In the genomic region with DNA sequence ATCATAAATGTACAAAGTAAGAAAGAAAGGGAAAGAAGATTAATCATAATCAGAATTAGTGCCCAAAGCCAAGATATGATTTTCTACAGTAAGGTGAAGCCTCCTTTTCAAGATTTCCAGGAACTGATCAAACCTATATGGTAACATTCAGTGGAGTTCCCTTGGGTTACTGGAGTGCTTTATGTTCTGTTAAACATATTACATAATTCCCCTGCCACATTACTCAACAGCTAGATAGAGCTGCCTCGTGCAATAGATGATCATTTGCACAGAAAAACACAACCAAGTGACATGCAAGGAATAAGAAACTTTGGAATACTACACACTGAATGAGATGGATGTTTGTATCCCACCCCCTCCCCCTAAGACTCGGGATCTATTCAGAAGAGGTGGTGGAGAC, we compare ENCODE assay signal across 28 mouse cellular contexts.
"Had no signal": no experiment of that assay in that cellular context is flagged by ENCODE, and none has a peak within 500 bp of the region (broad histone marks: within the 10 kb centered on the region; RNA-seq: fewer than 3 reads in every experiment).

No protein-coding gene starts in this region.

- H3K4me1 ChIP-seq: embryonic facial prominence, embryonic 12.5 days; embryonic facial prominence, embryonic 13.5 days; embryonic facial prominence, embryonic 15.5 days; forebrain, embryonic 10.5 days; forebrain, embryonic 12.5 days; forebrain, embryonic 13.5 days; forebrain, embryonic 15.5 days; heart, embryonic 10.5 days had no signal

- DNase-seq: cerebellum, adult 9-10 months; cerebellum, adult 9-11 months; cerebellum, postnatal 10 days; cerebellum, postnatal 14 days; cerebellum, postnatal 25 days; cerebellum, postnatal 36 days; embryo, embryonic 11 days; forebrain, postnatal 0 days; gastrocnemius, adult 2 months; gastrocnemius, postnatal 10 days; gastrocnemius, postnatal 14 days; gastrocnemius, postnatal 25 days; gastrocnemius, postnatal 36 days; heart, adult 11 months; heart, adult 18-20 months; heart, adult 2 months had no signal

- H3K27me3 ChIP-seq: embryonic facial prominence, embryonic 12.5 days; embryonic facial prominence, embryonic 13.5 days; embryonic facial prominence, embryonic 15.5 days; forebrain, embryonic 12.5 days; forebrain, embryonic 13.5 days; forebrain, embryonic 15.5 days had no signal

- H3K4me2 ChIP-seq: embryonic facial prominence, embryonic 12.5 days; embryonic facial prominence, embryonic 13.5 days; embryonic facial prominence, embryonic 15.5 days; forebrain, embryonic 12.5 days; forebrain, embryonic 13.5 days; forebrain, embryonic 15.5 days had no signal

- H3K9ac ChIP-seq: embryonic facial prominence, embryonic 12.5 days; embryonic facial prominence, embryonic 13.5 days; embryonic facial prominence, embryonic 15.5 days; forebrain, embryonic 12.5 days; forebrain, embryonic 13.5 days; forebrain, embryonic 15.5 days; forebrain, postnatal 0 days had no signal

- H3K27ac ChIP-seq: embryonic facial prominence, embryonic 10.5 days; embryonic facial prominence, embryonic 12.5 days; embryonic facial prominence, embryonic 13.5 days; embryonic facial prominence, embryonic 15.5 days; forebrain, embryonic 10.5 days; forebrain, embryonic 12.5 days; forebrain, embryonic 13.5 days; forebrain, embryonic 15.5 days; gastrocnemius, adult 2 months; heart, adult 2 months; heart, embryonic 10.5 days had no signal

- H3K4me3 ChIP-seq: embryonic facial prominence, embryonic 10.5 days; embryonic facial prominence, embryonic 12.5 days; embryonic facial prominence, embryonic 13.5 days; embryonic facial prominence, embryonic 15.5 days; erythroblast, embryonic 14.5 days; forebrain, embryonic 10.5 days; forebrain, embryonic 12.5 days; forebrain, embryonic 13.5 days; forebrain, embryonic 15.5 days; gastrocnemius, adult 2 months; heart, adult 2 months; heart, embryonic 10.5 days had no signal

- H3K36me3 ChIP-seq: embryonic facial prominence, embryonic 10.5 days; embryonic facial prominence, embryonic 12.5 days; embryonic facial prominence, embryonic 13.5 days; embryonic facial prominence, embryonic 15.5 days; forebrain, embryonic 10.5 days; forebrain, embryonic 12.5 days; forebrain, embryonic 15.5 days; heart, embryonic 10.5 days had no signal

- H3K9me3 ChIP-seq: embryonic facial prominence, embryonic 10.5 days; embryonic facial prominence, embryonic 12.5 days; embryonic facial prominence, embryonic 13.5 days; embryonic facial prominence, embryonic 15.5 days; forebrain, embryonic 10.5 days; forebrain, embryonic 12.5 days; forebrain, embryonic 13.5 days; forebrain, embryonic 15.5 days; heart, embryonic 10.5 days had no signal

- ATAC-seq: forebrain, embryonic 13.5 days; forebrain, embryonic 14.5 days; forebrain, embryonic 15.5 days; forebrain, embryonic 16.5 days; forebrain, postnatal 0 days had no signal
